Mouse (Mus musculus) small intestine, adult 2 months (tissue): ENCODE measurements around the gene Sos1.

Experiments
- CTCF ChIP-seq: fragments of 200-500 bp; IDR thresholded peaks from 2 replicates; pipeline ENCODE4 v1.5.1; 2012; ENCODE audit warnings: low read depth, mild to moderate bottlenecking, control low read depth, inconsistent platforms, low read length, moderate library complexity, mixed read lengths; ENCODE audit not compliant: insufficient replicate concordance, insufficient read length; ENCODE audit errors: extremely low read depth
- POLR2A ChIP-seq: fragments of 200-500 bp; IDR thresholded peaks from 2 replicates; pipeline ENCODE4 v1.6.1; 2012; ENCODE audit warnings: low read depth, mild to moderate bottlenecking, control low read depth, inconsistent platforms, low read length, moderate library complexity

DNA sequence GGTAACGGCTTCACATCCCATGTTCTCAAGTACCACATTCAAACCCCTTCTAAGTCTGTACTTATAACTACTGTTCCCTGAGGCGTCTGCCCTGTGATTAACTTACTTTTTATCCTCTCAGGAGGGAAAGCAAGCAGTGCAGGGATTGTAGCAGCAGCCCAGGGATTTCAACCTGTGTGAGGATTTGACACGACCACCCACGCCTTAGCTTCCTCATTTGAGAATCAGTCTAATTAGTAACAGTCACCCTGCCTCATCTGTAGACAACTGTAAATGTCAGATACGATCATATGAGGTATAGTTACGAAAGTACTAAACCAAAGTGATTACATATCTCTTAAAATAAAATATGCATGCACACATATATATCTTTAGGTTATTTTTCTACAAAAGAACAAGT lies 15.9 kb upstream of the Sos1 start:
- TF ChIP-seq CTCF, result no peak
- TF ChIP-seq POLR2A, result no peak
